Mouse (Mus musculus): ENCODE measurements at regions not wholly inside any gene's neighbourhood (a gene's known extent, or its start where the extent isn't known, plus 50 kb on each side); places are given as distances from the start of the nearest gene placed in this dataset.
"Not testable (repeated sequence)": the region's sequence is repeated elsewhere in the genome, so short reads cannot be mapped to it uniquely, and the experiment has no call there.

GRCm38 (mm10) chr6:133724627-133725026 lies 128.9 kb downstream of the Kap start:
- H3K27me3 ChIP-seq (ENCODE audit: control insufficient read depth, insufficient read depth, low read length); H3K36me3 ChIP-seq (ENCODE audit: control insufficient read depth, insufficient read depth, low read length); H3K4me2 ChIP-seq (replicated peaks; ENCODE audit: low read depth, low read length); H3K9ac ChIP-seq (ENCODE audit: low read depth, low read length); ATAC-seq (ENCODE audit: low FRiP score); H3K9me3 ChIP-seq (ENCODE audit: control insufficient read depth, low read length); H3K27ac ChIP-seq (ENCODE audit: low read depth, low read length); DNase-seq (ENCODE audit: low spot score); H3K4me1 ChIP-seq (replicated peaks; ENCODE audit: control insufficient read depth, insufficient read depth, low read length); H3K4me3 ChIP-seq (ENCODE audit: low read depth, low read length): not testable (repeated sequence)
- WGBS: 68% methylated on average over 6 of the region's 6 CpGs

GRCm38 (mm10) chr6:133706712-133707111 lies 146.8 kb downstream of the Kap start:
- not testable (repeated sequence) for H3K27me3 ChIP-seq (ENCODE audit: control insufficient read depth, insufficient read depth, low read length); H3K4me1 ChIP-seq (replicated peaks; ENCODE audit: control insufficient read depth, insufficient read depth, low read length); H3K4me2 ChIP-seq (replicated peaks; ENCODE audit: low read depth, low read length); H3K36me3 ChIP-seq (ENCODE audit: control insufficient read depth, insufficient read depth, low read length); H3K9me3 ChIP-seq (ENCODE audit: control insufficient read depth, low read length); H3K27ac ChIP-seq (ENCODE audit: low read depth, low read length); H3K4me3 ChIP-seq (ENCODE audit: low read depth, low read length); H3K9ac ChIP-seq (ENCODE audit: low read depth, low read length)
- peak; percentile 79 for ATAC-seq (ENCODE audit: low FRiP score)
- peak; percentile 52 for DNase-seq (ENCODE audit: low spot score)
- WGBS: 2% methylated on average over 8 of the region's 8 CpGs

GRCm38 (mm10) chr6:133701625-133702024 lies 151.9 kb downstream of the Kap start:
- Histone ChIP-seq H3K4me2 (replicated peaks; ENCODE audit: low read depth, low read length) (no peak overlapping the region), H3K27me3 (ENCODE audit: control insufficient read depth, insufficient read depth, low read length) (no peaks in the 10 kb centered on the region), H3K36me3 (ENCODE audit: control insufficient read depth, insufficient read depth, low read length) (no peaks in the 10 kb centered on the region), H3K4me3 (ENCODE audit: low read depth, low read length) (no peak overlapping the region), H3K9ac (ENCODE audit: low read depth, low read length) (no peak overlapping the region), H3K4me1 (replicated peaks; ENCODE audit: control insufficient read depth, insufficient read depth, low read length) (no peaks in the 10 kb centered on the region), H3K9me3 (ENCODE audit: control insufficient read depth, low read length) (no peaks in the 10 kb centered on the region), H3K27ac (ENCODE audit: low read depth, low read length) (no peak overlapping the region)
- ATAC-seq (ENCODE audit: low FRiP score) (no peak), DNase-seq (ENCODE audit: low spot score) (no peak)
- 65% methylated on average over 2 of the region's 2 CpGs for WGBS

All from hindbrain, embryonic 11.5 days (tissue).